Mouse (Mus musculus): ENCODE measurements around the gene Dtd1. TPM values are rescaled to one million over a fixed set of nuclear protein-coding genes. Genes with fewer than 3 reads are reported as not detected.
A peak's percentile ranks its signal among the peaks of the same experiment; 100 is the strongest.

Gene Dtd1
- polyA plus RNA-seq, 1 experiment from 2014 or later = 33.3 TPM

- Histone ChIP-seq H3K27ac (replicated peaks; ENCODE audit: low read depth, low read length) (no peak overlapping the region), H3K4me1 (ENCODE audit: control insufficient read depth, insufficient read depth, low read length) (no peaks in the 10 kb centered on the region), H3K4me3 (ENCODE audit: low read depth, low read length) (no peak overlapping the region), H3K27me3 (replicated peaks; ENCODE audit: control insufficient read depth, insufficient read depth, low read length) (no peaks in the 10 kb centered on the region), H3K9ac (ENCODE audit: low read depth, low read length) (no peak overlapping the region), H3K4me2 (ENCODE audit: low read depth, low read length) (no peak overlapping the region), H3K36me3 (ENCODE audit: control insufficient read depth, insufficient read depth, low read length) (no peaks in the 10 kb centered on the region), H3K9me3 (ENCODE audit: control insufficient read depth, low read length) (peaks cover 7% of the 10 kb centered on the region; the same call in 1 of the 2 replicates)
- DNase-seq (ENCODE audit: low spot score) (peak; percentile 17), ATAC-seq (ENCODE audit: low read depth) (no peak; the same call in 1 of the 2 replicates)
- 76% methylated on average over 7 of the region's 7 CpGs for WGBS
Observed at GRCm38 (mm10) chr2:144770452-144770941, 170.8 kb downstream of the Dtd1 start.

DNA sequence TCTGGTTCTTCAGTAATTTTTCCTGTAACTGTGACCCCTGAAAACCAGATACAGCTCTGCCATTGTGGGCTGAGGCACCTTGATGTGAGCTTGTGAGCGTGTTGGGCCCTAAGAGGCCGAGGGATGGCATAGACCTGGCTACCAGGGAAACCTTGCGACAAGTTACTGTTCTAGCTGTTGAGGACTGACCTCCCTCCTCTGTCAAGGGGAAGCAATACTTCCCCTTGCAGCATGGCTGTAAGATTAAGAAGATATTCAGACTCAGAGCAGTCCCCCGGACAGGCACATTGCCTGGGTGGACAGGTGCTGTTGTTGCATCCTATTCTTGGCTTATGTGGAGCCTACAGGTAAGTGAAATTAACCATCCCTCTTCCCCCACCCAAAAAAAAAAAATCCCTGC lies 172.1 kb downstream of the Dtd1 start:
- H3K27ac ChIP-seq (replicated peaks; ENCODE audit: low read depth, low read length) = no peak overlapping the region
- no peak overlapping the region for H3K4me2 ChIP-seq (ENCODE audit: low read depth, low read length)
- H3K27me3 ChIP-seq (replicated peaks; ENCODE audit: control insufficient read depth, insufficient read depth, low read length) = no peaks in the 10 kb centered on the region
- no peak overlapping the region for H3K4me3 ChIP-seq (ENCODE audit: low read depth, low read length)
- H3K9ac ChIP-seq (ENCODE audit: low read depth, low read length) = no peak overlapping the region
- H3K4me1 ChIP-seq (ENCODE audit: control insufficient read depth, insufficient read depth, low read length) = no peaks in the 10 kb centered on the region
- no peak for ATAC-seq (ENCODE audit: low read depth)
- WGBS = 86% methylated on average over 4 of the region's 4 CpGs
- H3K9me3 ChIP-seq (ENCODE audit: control insufficient read depth, low read length) = peaks cover under 1% of the 10 kb centered on the region; the same call in 1 of the 2 replicates
- no peak for DNase-seq (ENCODE audit: low spot score)
- no peaks in the 10 kb centered on the region for H3K36me3 ChIP-seq (ENCODE audit: control insufficient read depth, insufficient read depth, low read length)

DNA sequence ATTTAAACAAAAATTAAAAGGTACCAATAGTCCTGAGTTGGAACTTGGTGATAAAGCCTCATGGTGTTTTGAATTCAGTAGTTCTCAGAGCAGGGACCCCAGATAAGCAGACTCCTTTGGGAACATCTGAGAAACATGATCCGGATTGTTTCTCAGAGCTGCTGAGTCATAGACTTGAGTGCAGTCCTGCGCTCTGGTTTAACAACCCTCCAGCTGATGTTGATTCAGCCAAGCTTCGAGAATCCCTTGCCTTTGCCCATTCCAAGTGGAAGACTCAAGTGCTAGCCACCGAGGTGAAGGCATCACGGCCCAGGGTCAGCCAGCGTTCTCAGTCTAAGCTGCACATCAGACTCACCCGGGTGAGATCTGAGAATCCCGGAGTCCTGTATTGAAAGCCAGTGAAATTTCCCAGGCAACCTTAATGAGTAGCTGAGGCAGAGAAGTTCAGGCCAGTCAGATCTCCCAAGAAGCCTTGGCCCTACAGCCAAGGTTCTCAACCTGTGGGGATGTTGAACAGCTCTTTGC lies 175.0 kb downstream of the Dtd1 start:
- H3K27ac ChIP-seq (replicated peaks; ENCODE audit: low read depth, low read length) = no peak overlapping the region
- H3K4me1 ChIP-seq (ENCODE audit: control insufficient read depth, insufficient read depth, low read length) = no peaks in the 10 kb centered on the region
- H3K4me3 ChIP-seq (ENCODE audit: low read depth, low read length) = no peak overlapping the region
- H3K9ac ChIP-seq (ENCODE audit: low read depth, low read length) = no peak overlapping the region
- 69% methylated on average over 8 of the region's 8 CpGs for WGBS
- H3K4me2 ChIP-seq (ENCODE audit: low read depth, low read length) = no peak overlapping the region
- ATAC-seq (ENCODE audit: low read depth) (no peak), DNase-seq (ENCODE audit: low spot score) (no peak)
- no peaks in the 10 kb centered on the region for H3K9me3 ChIP-seq (ENCODE audit: control insufficient read depth, low read length)
- no peaks in the 10 kb centered on the region for H3K36me3 ChIP-seq (ENCODE audit: control insufficient read depth, insufficient read depth, low read length)
- H3K27me3 ChIP-seq (replicated peaks; ENCODE audit: control insufficient read depth, insufficient read depth, low read length) = no peaks in the 10 kb centered on the region

DNA sequence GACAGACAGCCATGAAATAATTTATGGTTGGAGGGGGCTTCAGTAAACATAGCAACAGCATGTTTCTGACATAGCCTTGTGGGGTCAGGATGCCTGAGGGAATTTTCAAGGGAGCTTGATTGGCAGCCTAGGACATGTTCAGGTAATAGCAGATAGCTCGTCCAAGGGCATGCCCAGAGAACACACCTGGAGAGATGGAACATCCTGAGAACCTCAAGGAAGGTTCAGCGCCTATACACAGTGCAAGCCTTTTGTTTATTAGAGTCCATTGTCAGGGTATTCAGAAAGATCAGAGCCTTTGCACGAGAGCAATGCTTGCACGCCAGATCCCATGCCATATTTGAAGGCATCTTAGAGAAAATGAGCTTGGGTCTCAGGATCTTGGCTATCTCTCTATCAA lies 175.9 kb downstream of the Dtd1 start:
- no peak for DNase-seq (ENCODE audit: low spot score)
- Histone ChIP-seq H3K36me3 (ENCODE audit: control insufficient read depth, insufficient read depth, low read length) (no peaks in the 10 kb centered on the region), H3K4me3 (ENCODE audit: low read depth, low read length) (no peak overlapping the region), H3K27ac (replicated peaks; ENCODE audit: low read depth, low read length) (no peak overlapping the region), H3K27me3 (replicated peaks; ENCODE audit: control insufficient read depth, insufficient read depth, low read length) (no peaks in the 10 kb centered on the region), H3K4me1 (ENCODE audit: control insufficient read depth, insufficient read depth, low read length) (no peaks in the 10 kb centered on the region), H3K9me3 (ENCODE audit: control insufficient read depth, low read length) (no peaks in the 10 kb centered on the region), H3K4me2 (ENCODE audit: low read depth, low read length) (no peak overlapping the region), H3K9ac (ENCODE audit: low read depth, low read length) (no peak overlapping the region)
- WGBS = 90% methylated on average over 4 of the region's 4 CpGs
- ATAC-seq (ENCODE audit: low read depth) = no peak

DNA sequence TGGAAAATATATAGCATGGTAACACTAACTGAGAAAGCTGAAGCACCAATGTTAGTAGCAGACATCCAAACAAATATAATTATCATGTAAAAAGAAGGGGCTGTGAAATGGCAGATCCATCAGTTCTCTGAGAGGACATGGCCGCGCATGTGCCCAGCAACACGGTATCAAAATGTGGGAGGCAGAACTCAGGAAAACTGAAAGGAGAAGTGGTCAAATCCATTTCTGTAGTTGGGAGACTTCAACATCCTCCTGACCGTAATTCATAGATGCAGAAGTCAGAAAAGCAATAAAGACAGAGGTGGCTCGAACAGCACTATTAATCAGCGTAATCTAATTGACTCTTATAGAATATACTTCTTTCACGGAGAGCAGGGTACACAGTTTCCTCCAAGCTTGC lies 179.6 kb downstream of the Dtd1 start:
- WGBS = 87% methylated on average over 7 of the region's 7 CpGs
- Histone ChIP-seq H3K4me3 (ENCODE audit: low read depth, low read length) (no peak overlapping the region), H3K4me2 (ENCODE audit: low read depth, low read length) (no peak overlapping the region), H3K9me3 (ENCODE audit: control insufficient read depth, low read length) (no peaks in the 10 kb centered on the region), H3K4me1 (ENCODE audit: control insufficient read depth, insufficient read depth, low read length) (no peaks in the 10 kb centered on the region), H3K36me3 (ENCODE audit: control insufficient read depth, insufficient read depth, low read length) (no peaks in the 10 kb centered on the region), H3K27me3 (replicated peaks; ENCODE audit: control insufficient read depth, insufficient read depth, low read length) (no peaks in the 10 kb centered on the region), H3K9ac (ENCODE audit: low read depth, low read length) (no peak overlapping the region), H3K27ac (replicated peaks; ENCODE audit: low read depth, low read length) (no peak overlapping the region)
- DNase-seq (ENCODE audit: low spot score) (no peak), ATAC-seq (ENCODE audit: low read depth) (no peak)

- no peaks in the 10 kb centered on the region for H3K27me3 ChIP-seq (replicated peaks; ENCODE audit: control insufficient read depth, insufficient read depth, low read length)
- 37% methylated on average over 5 of the region's 5 CpGs for WGBS
- H3K9ac ChIP-seq (ENCODE audit: low read depth, low read length) = no peak overlapping the region
- no peaks in the 10 kb centered on the region for H3K4me1 ChIP-seq (ENCODE audit: control insufficient read depth, insufficient read depth, low read length)
- H3K4me3 ChIP-seq (ENCODE audit: low read depth, low read length) = no peak overlapping the region
- ATAC-seq (ENCODE audit: low read depth) (no peak), DNase-seq (ENCODE audit: low spot score) (peak; percentile 29)
- H3K36me3 ChIP-seq (ENCODE audit: control insufficient read depth, insufficient read depth, low read length) = no peaks in the 10 kb centered on the region
- H3K27ac ChIP-seq (replicated peaks; ENCODE audit: low read depth, low read length) = no peak overlapping the region
- no peak overlapping the region for H3K4me2 ChIP-seq (ENCODE audit: low read depth, low read length)
- H3K9me3 ChIP-seq (ENCODE audit: control insufficient read depth, low read length) = no peaks in the 10 kb centered on the region
Observed at GRCm38 (mm10) chr2:144780731-144781130, 181.0 kb downstream of the Dtd1 start.

DNA sequence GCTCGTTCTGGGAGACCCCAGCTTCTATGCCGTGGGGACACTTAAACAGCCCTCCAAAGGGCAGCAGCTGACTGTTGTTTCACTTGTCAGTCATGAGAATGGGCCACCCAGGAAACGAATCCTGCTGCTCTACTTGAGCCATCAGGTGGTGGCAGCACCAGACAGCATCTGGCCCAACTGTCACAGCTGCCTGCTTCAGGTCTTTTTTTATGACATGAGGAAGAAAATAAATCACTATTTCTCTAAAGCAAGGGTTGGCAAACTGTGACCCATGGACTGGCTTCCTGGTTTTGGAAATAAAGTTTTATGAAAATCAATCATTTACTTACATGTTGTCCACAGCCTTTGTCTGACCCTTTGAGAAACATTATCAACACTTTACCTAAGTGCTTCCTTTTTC lies 182.2 kb downstream of the Dtd1 start:
- Histone ChIP-seq H3K4me2 (ENCODE audit: low read depth, low read length) (no peak overlapping the region), H3K27me3 (replicated peaks; ENCODE audit: control insufficient read depth, insufficient read depth, low read length) (no peaks in the 10 kb centered on the region), H3K9me3 (ENCODE audit: control insufficient read depth, low read length) (no peaks in the 10 kb centered on the region), H3K9ac (ENCODE audit: low read depth, low read length) (no peak overlapping the region), H3K4me3 (ENCODE audit: low read depth, low read length) (no peak overlapping the region), H3K4me1 (ENCODE audit: control insufficient read depth, insufficient read depth, low read length) (no peaks in the 10 kb centered on the region), H3K27ac (replicated peaks; ENCODE audit: low read depth, low read length) (no peak overlapping the region), H3K36me3 (ENCODE audit: control insufficient read depth, insufficient read depth, low read length) (no peaks in the 10 kb centered on the region)
- WGBS = 63% methylated on average over 3 of the region's 3 CpGs
- ATAC-seq (ENCODE audit: low read depth) (no peak), DNase-seq (ENCODE audit: low spot score) (no peak)

DNA sequence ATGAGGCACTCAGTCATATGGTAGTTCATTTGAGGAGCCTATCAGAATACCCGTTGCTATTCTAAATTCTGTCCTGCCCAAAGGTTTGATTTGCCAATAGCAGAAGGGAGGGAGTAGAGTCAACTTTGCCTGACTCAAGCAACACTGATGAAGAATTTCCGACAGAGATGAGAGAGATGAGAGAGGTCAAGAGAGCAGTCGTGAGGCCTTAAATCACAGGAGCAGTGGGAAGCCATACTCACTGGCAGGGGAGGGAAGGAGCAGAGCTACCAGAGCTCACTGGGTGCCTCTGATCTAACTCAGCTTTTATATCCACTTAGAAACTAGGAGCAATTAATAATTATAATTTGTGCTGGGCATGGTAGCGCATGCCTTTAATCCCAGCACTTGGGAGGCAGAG lies 182.8 kb downstream of the Dtd1 start:
- Histone ChIP-seq H3K27me3 (replicated peaks; ENCODE audit: control insufficient read depth, insufficient read depth, low read length) (no peaks in the 10 kb centered on the region), H3K27ac (replicated peaks; ENCODE audit: low read depth, low read length) (no peak overlapping the region), H3K4me3 (ENCODE audit: low read depth, low read length) (no peak overlapping the region), H3K9ac (ENCODE audit: low read depth, low read length) (no peak overlapping the region), H3K4me1 (ENCODE audit: control insufficient read depth, insufficient read depth, low read length) (no peaks in the 10 kb centered on the region), H3K4me2 (ENCODE audit: low read depth, low read length) (no peak overlapping the region), H3K9me3 (ENCODE audit: control insufficient read depth, low read length) (no peaks in the 10 kb centered on the region), H3K36me3 (ENCODE audit: control insufficient read depth, insufficient read depth, low read length) (no peaks in the 10 kb centered on the region)
- DNase-seq (ENCODE audit: low spot score) (no peak), ATAC-seq (ENCODE audit: low read depth) (no peak)
- 74% methylated on average over 4 of the region's 4 CpGs for WGBS

- no peaks in the 10 kb centered on the region for H3K27me3 ChIP-seq (replicated peaks; ENCODE audit: control insufficient read depth, insufficient read depth, low read length)
- no peak overlapping the region for H3K4me3 ChIP-seq (ENCODE audit: low read depth, low read length)
- DNase-seq (ENCODE audit: low spot score) = no peak
- H3K9me3 ChIP-seq (ENCODE audit: control insufficient read depth, low read length) = no peaks in the 10 kb centered on the region
- no peak overlapping the region for H3K4me2 ChIP-seq (ENCODE audit: low read depth, low read length)
- WGBS = 74% methylated on average over 1 of the region's 1 CpGs
- H3K27ac ChIP-seq (replicated peaks; ENCODE audit: low read depth, low read length) = no peak overlapping the region
- H3K36me3 ChIP-seq (ENCODE audit: control insufficient read depth, insufficient read depth, low read length) = no peaks in the 10 kb centered on the region
- no peak for ATAC-seq (ENCODE audit: low read depth)
- H3K9ac ChIP-seq (ENCODE audit: low read depth, low read length) = no peak overlapping the region
- H3K4me1 ChIP-seq (ENCODE audit: control insufficient read depth, insufficient read depth, low read length) = no peaks in the 10 kb centered on the region
Observed at GRCm38 (mm10) chr2:144783190-144783589, 183.5 kb downstream of the Dtd1 start.
